In genomic region chr16:84835441-84835822, GRCm38 (mm10) we compare ENCODE assay signal across 7 mouse cellular contexts. TPM values are rescaled to one million over a fixed set of nuclear protein-coding genes. Genes with fewer than 3 reads are reported as not detected.
DNase-seq lines count a peak whose midpoint lies in the region; ATAC-seq and TF ChIP-seq lines count a peak whose summit lies in the region.

Atp5j (minus strand) TSS chr16:84835625.

- peaks cover 2% of the 10 kb centered on the region; the same call in 1 of the 2 replicates for H3K4me1 ChIP-seq in bone marrow, adult 2 months (ENCODE audit: control insufficient read depth, insufficient read depth, low read length)
- peaks cover 20% of the 10 kb centered on the region for H3K4me1 ChIP-seq in embryonic facial prominence, embryonic 13.5 days
- peaks cover 26% of the 10 kb centered on the region for H3K4me1 ChIP-seq in midbrain, embryonic 10.5 days

- H3K36me3 ChIP-seq in embryonic facial prominence, embryonic 13.5 days = peaks cover 26% of the 10 kb centered on the region
- H3K36me3 ChIP-seq in midbrain, embryonic 10.5 days = peaks cover 52% of the 10 kb centered on the region

- ATAC-seq in embryonic facial prominence, embryonic 13.5 days (ENCODE audit: insufficient number of reproducible peaks, insufficient read depth, low FRiP score, low TSS enrichment, low read depth) = peak; percentile 76

- no peak for TF ChIP-seq CTCF in bone marrow, adult 2 months (IDR thresholded peaks at IDR 0.05; ENCODE audit: control insufficient read depth, insufficient read depth, low read length)

- peak within 1 kb of the TSS; percentile 82 for H3K27ac ChIP-seq in bone marrow, adult 2 months (ENCODE audit: control insufficient read depth, insufficient read depth, low read depth, low read length, poor library complexity)
- H3K27ac ChIP-seq in embryonic facial prominence, embryonic 13.5 days = peak within 1 kb of the TSS; percentile 98
- peak within 1 kb of the TSS; percentile 99 for H3K27ac ChIP-seq in midbrain, embryonic 10.5 days (replicated peaks)

- WGBS in bone marrow, adult 2 months = under 1% methylated on average over 57 of the region's 57 CpGs
- WGBS in embryonic facial prominence, embryonic 13.5 days = 0% methylated on average over 34 of the region's 57 CpGs
- under 1% methylated on average over 57 of the region's 57 CpGs for WGBS in midbrain, embryonic 10.5 days

- H3K4me2 ChIP-seq in embryonic facial prominence, embryonic 13.5 days = peak within 1 kb of the TSS; percentile 74

- intact Hi-C loops in left cerebral cortex, postnatal 4 days (cut with DNase I) = no loop called here

- peak within 1 kb of the TSS; percentile 97 for H3K9ac ChIP-seq in embryonic facial prominence, embryonic 13.5 days

- DNase-seq in heart, adult 18-20 months = peak; percentile 88 to 91
- DNase-seq in kidney, adult 18-20 months = peak; percentile 89
- peak; percentile 81 for DNase-seq in left cerebral cortex, postnatal 4 days
- DNase-seq in midbrain, embryonic 10.5 days (ENCODE audit: low spot score) = peak; percentile 81
- peak; percentile 31 to 43 for DNase-seq in spleen, postnatal 14 days (ENCODE audit: low spot score in 2 of 2)

- peak within 1 kb of the TSS; percentile 86 for H3K4me3 ChIP-seq in bone marrow, adult 2 months (replicated peaks; ENCODE audit: control insufficient read depth, low read depth, low read length)
- peak within 1 kb of the TSS; percentile 94 for H3K4me3 ChIP-seq in embryonic facial prominence, embryonic 13.5 days
- H3K4me3 ChIP-seq in midbrain, embryonic 10.5 days = peak within 1 kb of the TSS; percentile 94

- no peaks in the 10 kb centered on the region for H3K27me3 ChIP-seq in embryonic facial prominence, embryonic 13.5 days
- H3K27me3 ChIP-seq in midbrain, embryonic 10.5 days (ENCODE audit: low read depth, poor library complexity, severe bottlenecking) = no peaks in the 10 kb centered on the region

- H3K9me3 ChIP-seq in embryonic facial prominence, embryonic 13.5 days = no peaks in the 10 kb centered on the region
- H3K9me3 ChIP-seq in midbrain, embryonic 10.5 days (replicated peaks) = no peaks in the 10 kb centered on the region

- no peak for TF ChIP-seq POLR2A in bone marrow, adult 2 months (IDR thresholded peaks at IDR 0.05; ENCODE audit: borderline replicate concordance, control insufficient read depth, low read depth, low read length)

RNA-seq across cellular contexts. Expression of gene Atp5j, which starts in this region (rescaled TPM):
- polyA plus RNA-seq in bone marrow, adult 2 months (2011; ENCODE audit: insufficient read depth, insufficient read length, low replicate concordance, missing spikeins) = 77.5 and 114 TPM in 2 replicates
- polyA plus RNA-seq in embryonic facial prominence, embryonic 13.5 days (2015; fragmentation: Nextera tagmentation; extraction: Ambion mirVana) = 761 and 849 TPM in 2 replicates
- total RNA-seq in heart, adult 18-20 months (2021) = 1,000 to 10,000 TPM; 1,761 to 1,766 TPM
- 100 to 1,000 TPM; 264 to 276 TPM for total RNA-seq in left cerebral cortex, postnatal 4 days (2021)
- 818 and 827 TPM in 2 replicates for polyA plus RNA-seq in midbrain, embryonic 10.5 days (2016; fragmentation: Nextera tagmentation; extraction: Ambion mirVana)

Comparison
In these comparisons a context has a peak if more than half of its experiments do, and no peak if none do; other contexts are left out.
1. Peak in every context shown above with its lines: DNase-seq, ATAC-seq, H3K4me3 ChIP-seq and H3K27ac ChIP-seq.
2. RNA of gene Atp5j (total RNA-seq): 1,761 to 1,766 TPM in heart, adult 18-20 months; 264 to 276 TPM in left cerebral cortex, postnatal 4 days; every median in the first group is over 4 times any median in the second.
3. DNase-seq: peak in every context shown above with its lines; median percentile 90 in heart, adult 18-20 months; 89 in kidney, adult 18-20 months; 81 in left cerebral cortex, postnatal 4 days; 81 in midbrain, embryonic 10.5 days; 37 in spleen, postnatal 14 days.